Mouse (Mus musculus): ENCODE data around the gene Slc27a2.

Slc27a2 gene

GRCm38 (mm10) chr2:126552357-126553290, at the start of gene Slc27a2:
Slc27a2 (plus strand) TSS chr2:126552407.
- DNase-seq: peak; percentile 93

- DNase-seq: no peak
Measured at GRCm38 (mm10) chr2:126505156-126505555, 47.1 kb upstream of the Slc27a2 start.

- no peak for DNase-seq
Measured at GRCm38 (mm10) chr2:126507477-126507876, 44.7 kb upstream of the Slc27a2 start.

- no peak for DNase-seq
Measured at GRCm38 (mm10) chr2:126508228-126508627, 44.0 kb upstream of the Slc27a2 start.

- no peak for DNase-seq
Measured at GRCm38 (mm10) chr2:126515069-126515826, 37.0 kb upstream of the Slc27a2 start.

- peak; percentile 76 for DNase-seq
Measured at GRCm38 (mm10) chr2:126519872-126520581, 32.2 kb upstream of the Slc27a2 start.

- DNase-seq: peak; percentile 62
Measured at GRCm38 (mm10) chr2:126520828-126521227, 31.4 kb upstream of the Slc27a2 start.

- DNase-seq: no peak
Measured at GRCm38 (mm10) chr2:126521471-126521870, 30.7 kb upstream of the Slc27a2 start.

GRCm38 (mm10) chr2:126522056-126522455, 30.2 kb upstream of the Slc27a2 start:
- peak; percentile 88 for DNase-seq

- peak; percentile 78 for DNase-seq
Measured at GRCm38 (mm10) chr2:126523101-126523745, 29.0 kb upstream of the Slc27a2 start.

GRCm38 (mm10) chr2:126524271-126524670, 27.9 kb upstream of the Slc27a2 start:
- DNase-seq: peak; percentile 72

GRCm38 (mm10) chr2:126527461-126527860, 24.7 kb upstream of the Slc27a2 start:
- no peak for DNase-seq

GRCm38 (mm10) chr2:126530581-126530980, 21.6 kb upstream of the Slc27a2 start:
- DNase-seq: no peak

GRCm38 (mm10) chr2:126537654-126538053, 14.6 kb upstream of the Slc27a2 start:
- DNase-seq: peak; percentile 84

GRCm38 (mm10) chr2:126540390-126540925, 11.7 kb upstream of the Slc27a2 start:
- DNase-seq: peak; percentile 96

- DNase-seq: no peak
Measured at GRCm38 (mm10) chr2:126542211-126542610, 10.0 kb upstream of the Slc27a2 start.

GRCm38 (mm10) chr2:126545297-126545696, 6.9 kb upstream of the Slc27a2 start:
- peak; percentile 86 for DNase-seq

GRCm38 (mm10) chr2:126546392-126546791, 5.8 kb upstream of the Slc27a2 start:
- DNase-seq: no peak

GRCm38 (mm10) chr2:126549681-126550080, 2.5 kb upstream of the Slc27a2 start:
- peak; percentile 91 for DNase-seq

GRCm38 (mm10) chr2:126551244-126551890, 840 bp upstream of the Slc27a2 start:
- no peak for DNase-seq

GRCm38 (mm10) chr2:126551896-126552295, 311 bp upstream of the Slc27a2 start:
- no peak for DNase-seq

GRCm38 (mm10) chr2:126553291-126553639, 1.1 kb downstream of the Slc27a2 start:
- DNase-seq: no peak
